Mouse (Mus musculus): Measurements from ENCODE around the gene Prr15l.

DNA sequence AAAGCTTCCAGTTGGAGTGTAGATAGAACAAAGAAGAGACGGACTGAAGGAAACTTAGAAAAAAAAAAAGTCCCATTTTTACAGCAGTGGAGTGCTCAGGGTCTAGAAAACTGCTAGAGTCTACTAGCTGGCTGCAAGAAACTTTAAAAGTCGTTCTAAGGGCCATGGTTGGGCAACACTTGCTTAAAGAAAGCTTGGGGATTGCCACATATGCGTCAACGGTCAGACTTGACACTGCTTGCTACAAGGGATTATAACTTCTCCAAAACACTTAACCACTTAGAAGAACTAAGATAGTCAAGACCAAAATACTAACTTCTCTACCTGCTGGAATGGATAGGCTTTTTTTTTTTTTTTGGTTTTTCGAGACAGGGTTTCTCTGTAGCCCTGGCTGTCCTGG, 46.9 kb downstream of the Prr15l start:
- no peak for TF ChIP-seq CTCF (IDR thresholded peaks at IDR 0.05; ENCODE audit: low read depth)
- no peak for TF ChIP-seq EP300 (IDR thresholded peaks at IDR 0.05; ENCODE audit: low read depth)

Measured in liver, embryonic 14.5 days (tissue).